Mouse (Mus musculus) C2C12 (cell line): ENCODE results near the gene Il10. TPM values are rescaled to one million over a fixed set of nuclear protein-coding genes. Genes with fewer than 3 reads are reported as not detected.
"Not testable (repeated sequence)": the region's sequence is repeated elsewhere in the genome, so short reads cannot be mapped to it uniquely, and the experiment has no call there.

ENCODE experiments used
- H3K27me3 ChIP-seq: one replicate; pipeline ENCODE4 v1.6.1; 2011; ENCODE audit not compliant: control insufficient read depth, insufficient read depth, insufficient read length
- H3K36me3 ChIP-seq: one replicate; pipeline ENCODE4 v1.6.1; 2011; ENCODE audit not compliant: control insufficient read depth, insufficient read depth
- H3K4me3 ChIP-seq: one replicate; pipeline ENCODE4 v1.5.1; 2011; ENCODE audit warnings: mild to moderate bottlenecking, control low read depth; ENCODE audit not compliant: poor library complexity, insufficient read depth, severe bottlenecking
- H3K79me2 ChIP-seq: one replicate; pipeline ENCODE4 v1.6.1; 2011; ENCODE audit not compliant: control insufficient read depth, insufficient read depth
- H3K79me3 ChIP-seq: one replicate; pipeline ENCODE4 v1.6.1; 2011; ENCODE audit warnings: low read depth, control low read depth
- H3ac ChIP-seq: one replicate; pipeline ENCODE3; 2011; ENCODE audit warnings: low read depth; ENCODE audit not compliant: control insufficient read depth, insufficient read length
- CEBPB ChIP-seq: IDR thresholded peaks from one replicate; pipeline ENCODE4 v1.6.1; 2011; ENCODE audit warnings: low read depth, mild to moderate bottlenecking, control low read depth, moderate library complexity
- CTCF ChIP-seq: IDR thresholded peaks from one replicate; pipeline ENCODE4 v1.5.1; 2011; ENCODE audit not compliant: control insufficient read depth, insufficient read depth, insufficient read length
- FOSL1 ChIP-seq: IDR thresholded peaks from one replicate; pipeline ENCODE4 v1.8.0; 2011; ENCODE audit warnings: mild to moderate bottlenecking, low read length; ENCODE audit not compliant: poor library complexity, insufficient read depth, severe bottlenecking
- MAX ChIP-seq: IDR thresholded peaks from one replicate; pipeline ENCODE4 v1.6.1; 2011; ENCODE audit warnings: mild to moderate bottlenecking, control low read depth
- MYOD1 ChIP-seq: IDR thresholded peaks from one replicate; pipeline ENCODE4 v1.6.1; 2011; ENCODE audit warnings: low read depth; ENCODE audit not compliant: control insufficient read depth, insufficient read length
- MYOG ChIP-seq: IDR thresholded peaks from one replicate; pipeline ENCODE4 v1.6.1; 2011; ENCODE audit not compliant: control insufficient read depth, insufficient read length; ENCODE audit errors: extremely low read depth
- USF1 ChIP-seq: IDR thresholded peaks from one replicate; pipeline ENCODE4 v1.6.1; 2011; ENCODE audit warnings: low read depth, mild to moderate bottlenecking, control low read depth, moderate library complexity
- polyA plus RNA-seq: library from polyadenylated mRNA; unstranded; fragments of >200 nt; fragmentation: generic; extraction: Trizol; gene quantifications from one replicate; pipeline ENCODE4 v1.2.1, GENCODE M21; 2012; ENCODE audit warnings: missing spikeins

Il10 gene
- polyA plus RNA-seq, 1 experiment: not detected

GRCm38 (mm10) chr1:131020425-131021310 lies 1.0 kb downstream of the Il10 start:
- Histone ChIP-seq H3K36me3 (no peaks in the 10 kb centered on the region), H3K4me3 (no peak overlapping the region), H3K79me3 (no peaks in the 10 kb centered on the region), H3K79me2 (no peaks in the 10 kb centered on the region), H3ac (no peak overlapping the region), H3K27me3 (no peaks in the 10 kb centered on the region)
- TF ChIP-seq CEBPB: no peak
- TF ChIP-seq MYOG: no peak
- no peak for TF ChIP-seq FOSL1
- no peak for TF ChIP-seq MAX

DNA sequence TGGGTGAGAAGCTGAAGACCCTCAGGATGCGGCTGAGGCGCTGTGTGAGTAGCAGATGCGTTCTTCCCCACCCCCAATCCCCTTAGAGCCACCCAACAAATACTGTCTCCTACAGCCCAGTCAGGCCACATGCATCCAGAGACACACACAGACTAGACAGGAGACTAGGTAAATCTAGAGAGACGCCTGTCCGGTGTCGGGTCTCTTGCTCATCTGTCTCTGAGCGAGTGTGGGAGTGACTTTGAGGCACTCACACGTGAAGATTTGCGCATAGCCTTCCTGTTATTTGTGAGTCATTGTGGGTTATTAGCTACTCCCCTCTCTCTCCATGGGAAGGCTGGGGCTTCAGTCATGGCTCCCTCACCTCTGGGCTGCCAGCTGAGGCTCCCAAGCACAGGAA lies 1.8 kb downstream of the Il10 start:
- Histone ChIP-seq H3K27me3 (no peaks in the 10 kb centered on the region), H3ac (no peak overlapping the region), H3K4me3 (no peak overlapping the region), H3K36me3 (no peaks in the 10 kb centered on the region), H3K79me3 (no peaks in the 10 kb centered on the region), H3K79me2 (no peaks in the 10 kb centered on the region)
- TF ChIP-seq CTCF (no peak), USF1 (no peak), CEBPB (no peak)

- no peaks in the 10 kb centered on the region for H3K79me3 ChIP-seq
- no peaks in the 10 kb centered on the region for H3K36me3 ChIP-seq
- TF ChIP-seq CEBPB (no peak), CTCF (no peak), MYOG (no peak), MAX (no peak), MYOD1 (no peak), USF1 (no peak), FOSL1 (no peak)
- no peak overlapping the region for H3K4me3 ChIP-seq
- H3ac ChIP-seq: no peak overlapping the region
- no peaks in the 10 kb centered on the region for H3K79me2 ChIP-seq
- H3K27me3 ChIP-seq: no peaks in the 10 kb centered on the region
Measured at GRCm38 (mm10) chr1:131021900-131022590, 2.4 kb downstream of the Il10 start.

- no peaks in the 10 kb centered on the region for H3K79me2 ChIP-seq
- no peaks in the 10 kb centered on the region for H3K27me3 ChIP-seq
- TF ChIP-seq MYOD1: no peak
- H3K4me3 ChIP-seq: no peak overlapping the region
- no peaks in the 10 kb centered on the region for H3K36me3 ChIP-seq
- H3ac ChIP-seq: no peak overlapping the region
- H3K79me3 ChIP-seq: no peaks in the 10 kb centered on the region
Measured at GRCm38 (mm10) chr1:131022591-131023249, 3.1 kb downstream of the Il10 start.

- H3K36me3 ChIP-seq, H3K79me2 ChIP-seq, H3K4me3 ChIP-seq, H3K79me3 ChIP-seq, H3K27me3 ChIP-seq, H3ac ChIP-seq: not testable (repeated sequence)
Measured at GRCm38 (mm10) chr1:131023250-131023858, 3.7 kb downstream of the Il10 start.
